Mouse (Mus musculus) midbrain, embryonic 12.5 days (tissue): ENCODE measurements around the gene Morn1. TPM values are rescaled to one million over a fixed set of nuclear protein-coding genes. Genes with fewer than 3 reads are reported as not detected.

ENCODE experiments used
- ATAC-seq: fragments of 200-750 bp; cut with Nextera tagmentation; 2 replicates; pipeline ENCODE4 v1.8.0; 2017; ENCODE audit warnings: low read depth, moderate TSS enrichment, moderate library complexity; ENCODE audit not compliant: low FRiP score
- H3K27ac ChIP-seq: fragments of 300-500 bp; sonication (generic); replicated peaks from 2 replicates; pipeline ENCODE4 v1.5.1; 2016; ENCODE audit warnings: mild to moderate bottlenecking
- H3K27me3 ChIP-seq: fragments of 300-500 bp; sonication (generic); 2 replicates; pipeline ENCODE4 v1.6.1; 2016; ENCODE audit warnings: mild to moderate bottlenecking
- H3K36me3 ChIP-seq: fragments of 300-500 bp; sonication (generic); 2 replicates; pipeline ENCODE4 v1.6.1; 2016
- H3K4me1 ChIP-seq: fragments of 300-500 bp; sonication (generic); 2 replicates; pipeline ENCODE4 v1.6.1; 2016
- H3K4me2 ChIP-seq: fragments of 300-500 bp; sonication (generic); replicated peaks from 2 replicates; pipeline ENCODE4 v1.6.1; 2016; ENCODE audit warnings: mild to moderate bottlenecking, moderate library complexity
- H3K4me3 ChIP-seq: fragments of 300-500 bp; sonication (generic); 2 replicates; pipeline ENCODE4 v1.5.1; 2016; ENCODE audit warnings: mild to moderate bottlenecking
- H3K9ac ChIP-seq: fragments of 300-500 bp; sonication (generic); replicated peaks from 2 replicates; pipeline ENCODE4 v1.6.1; 2016; ENCODE audit warnings: mild to moderate bottlenecking, moderate library complexity
- H3K9me3 ChIP-seq: fragments of 300-500 bp; sonication (generic); 2 replicates; pipeline ENCODE4 v1.6.1; 2016; ENCODE audit warnings: mild to moderate bottlenecking
- WGBS: fragments of 180-500 bp; shearing (Covaris S2); methylation state at CpG from one replicate; pipeline ENCODE4 v1.1.7; 2016; 5-methylcytosine and 5-hydroxymethylcytosine counted together
- polyA plus RNA-seq: library from polyadenylated mRNA; unstranded; fragments of >200 nt; fragmentation: Nextera tagmentation; extraction: Ambion mirVana; gene quantifications from 2 replicates; pipeline ENCODE4 v1.2.1, GENCODE M21; 2016

The Morn1 gene
- polyA plus RNA-seq, 1 experiment from 2014 or later, result 5.6 TPM

GRCm38 (mm10) chr4:155095967-155096366, 9.6 kb downstream of the Morn1 start:
- Histone ChIP-seq H3K4me3 (no peak overlapping the region), H3K9ac (no peak overlapping the region), H3K4me2 (no peak overlapping the region), H3K9me3 (no peaks in the 10 kb centered on the region), H3K4me1 (peaks cover 15% of the 10 kb centered on the region; the same call in 1 of the 2 replicates), H3K27me3 (no peaks in the 10 kb centered on the region), H3K27ac (no peak overlapping the region), H3K36me3 (0 out of 2 replicates have a peak, but pooled peaks cover 4% of the 10 kb centered on the region)
- no peak for ATAC-seq
- 89% methylated on average over 8 of the region's 8 CpGs for WGBS

DNA sequence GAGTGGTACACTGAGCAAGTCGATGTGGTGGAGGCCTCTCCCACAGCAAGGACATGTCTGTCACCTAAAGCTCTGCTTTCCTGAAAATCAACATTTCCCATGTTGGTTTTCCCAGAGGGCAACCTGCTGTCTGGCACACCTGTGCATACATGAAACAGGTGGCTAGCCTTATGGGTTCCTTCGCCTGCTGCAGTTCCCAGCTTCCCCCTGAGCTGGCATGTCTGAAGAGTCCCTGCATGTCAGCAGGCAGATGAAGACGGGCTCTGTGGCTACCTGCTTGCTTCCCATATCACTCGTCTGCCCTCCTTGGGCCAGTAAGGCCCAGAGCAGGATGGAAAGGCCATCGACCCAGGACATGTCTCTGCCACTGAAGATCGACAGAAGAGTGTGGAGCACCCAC, 11.1 kb downstream of the Morn1 start:
- Histone ChIP-seq H3K27me3 (no peaks in the 10 kb centered on the region), H3K4me2 (no peak overlapping the region), H3K9ac (no peak overlapping the region), H3K4me1 (peaks cover 17% of the 10 kb centered on the region; the same call in 1 of the 2 replicates), H3K36me3 (no peaks in the 10 kb centered on the region), H3K4me3 (no peak overlapping the region), H3K9me3 (no peaks in the 10 kb centered on the region), H3K27ac (no peak overlapping the region)
- no peak for ATAC-seq
- 85% methylated on average over 6 of the region's 6 CpGs for WGBS

- H3K9ac ChIP-seq, result no peak overlapping the region
- 92% methylated on average over 4 of the region's 4 CpGs for WGBS
- H3K4me1 ChIP-seq, result peaks cover 17% of the 10 kb centered on the region; the same call in 1 of the 2 replicates
- H3K9me3 ChIP-seq, result no peaks in the 10 kb centered on the region
- H3K27ac ChIP-seq, result no peak overlapping the region
- no peaks in the 10 kb centered on the region for H3K36me3 ChIP-seq
- no peak overlapping the region for H3K4me3 ChIP-seq
- H3K4me2 ChIP-seq, result no peak overlapping the region
- no peak for ATAC-seq
- no peaks in the 10 kb centered on the region for H3K27me3 ChIP-seq
Measured at GRCm38 (mm10) chr4:155098572-155098971, 12.2 kb downstream of the Morn1 start.

GRCm38 (mm10) chr4:155107886-155108285, 21.5 kb downstream of the Morn1 start:
- H3K27ac ChIP-seq, result no peak overlapping the region
- H3K4me3 ChIP-seq, result no peak overlapping the region
- WGBS, result 94% methylated on average over 4 of the region's 4 CpGs
- ATAC-seq, result no peak
- H3K9ac ChIP-seq, result no peak overlapping the region
- no peaks in the 10 kb centered on the region for H3K36me3 ChIP-seq
- no peak overlapping the region for H3K4me2 ChIP-seq
- no peaks in the 10 kb centered on the region for H3K27me3 ChIP-seq
- H3K4me1 ChIP-seq, result no peaks in the 10 kb centered on the region
- H3K9me3 ChIP-seq, result no peaks in the 10 kb centered on the region

- WGBS, result 92% methylated on average over 5 of the region's 5 CpGs
- Histone ChIP-seq H3K9me3 (no peaks in the 10 kb centered on the region), H3K27me3 (no peaks in the 10 kb centered on the region), H3K4me1 (no peaks in the 10 kb centered on the region), H3K27ac (no peak overlapping the region), H3K9ac (no peak overlapping the region), H3K4me2 (no peak overlapping the region), H3K4me3 (no peak overlapping the region), H3K36me3 (no peaks in the 10 kb centered on the region)
- ATAC-seq, result no peak
Measured at GRCm38 (mm10) chr4:155109471-155109870, 23.1 kb downstream of the Morn1 start.

GRCm38 (mm10) chr4:155113766-155114410, 27.5 kb downstream of the Morn1 start:
- H3K27me3 ChIP-seq, result no peaks in the 10 kb centered on the region
- no peak overlapping the region for H3K9ac ChIP-seq
- H3K27ac ChIP-seq, result no peak overlapping the region
- H3K4me3 ChIP-seq, result no peak overlapping the region
- H3K36me3 ChIP-seq, result no peaks in the 10 kb centered on the region
- H3K4me1 ChIP-seq, result peaks cover 3% of the 10 kb centered on the region; the same call in 1 of the 2 replicates
- ATAC-seq, result no peak
- no peak overlapping the region for H3K4me2 ChIP-seq
- 68% methylated on average over 8 of the region's 8 CpGs for WGBS
- H3K9me3 ChIP-seq, result no peaks in the 10 kb centered on the region

- Histone ChIP-seq H3K9me3 (no peaks in the 10 kb centered on the region), H3K4me3 (no peak overlapping the region), H3K4me1 (peaks cover 3% of the 10 kb centered on the region; the same call in 1 of the 2 replicates), H3K4me2 (no peak overlapping the region), H3K27me3 (no peaks in the 10 kb centered on the region), H3K9ac (no peak overlapping the region), H3K36me3 (no peaks in the 10 kb centered on the region), H3K27ac (no peak overlapping the region)
- no peak for ATAC-seq
- 85% methylated on average over 4 of the region's 4 CpGs for WGBS
Measured at GRCm38 (mm10) chr4:155116607-155117006, 30.2 kb downstream of the Morn1 start.

- no peaks in the 10 kb centered on the region for H3K36me3 ChIP-seq
- no peaks in the 10 kb centered on the region for H3K9me3 ChIP-seq
- H3K4me2 ChIP-seq, result no peak overlapping the region
- WGBS, result 80% methylated on average over 6 of the region's 6 CpGs
- no peak for ATAC-seq
- no peak overlapping the region for H3K9ac ChIP-seq
- H3K27ac ChIP-seq, result no peak overlapping the region
- no peaks in the 10 kb centered on the region for H3K27me3 ChIP-seq
- peaks cover 11% of the 10 kb centered on the region for H3K4me1 ChIP-seq
- no peak overlapping the region for H3K4me3 ChIP-seq
Measured at GRCm38 (mm10) chr4:155117396-155117978, 31.1 kb downstream of the Morn1 start.

GRCm38 (mm10) chr4:155118278-155118677, 31.9 kb downstream of the Morn1 start:
- Histone ChIP-seq H3K9ac (no peak overlapping the region), H3K4me2 (no peak overlapping the region), H3K4me3 (no peak overlapping the region), H3K27me3 (no peaks in the 10 kb centered on the region), H3K9me3 (no peaks in the 10 kb centered on the region), H3K36me3 (no peaks in the 10 kb centered on the region), H3K4me1 (peaks cover 18% of the 10 kb centered on the region), H3K27ac (no peak overlapping the region)
- no peak for ATAC-seq
- 74% methylated on average over 10 of the region's 10 CpGs for whole genome bisulfite sequencing

DNA sequence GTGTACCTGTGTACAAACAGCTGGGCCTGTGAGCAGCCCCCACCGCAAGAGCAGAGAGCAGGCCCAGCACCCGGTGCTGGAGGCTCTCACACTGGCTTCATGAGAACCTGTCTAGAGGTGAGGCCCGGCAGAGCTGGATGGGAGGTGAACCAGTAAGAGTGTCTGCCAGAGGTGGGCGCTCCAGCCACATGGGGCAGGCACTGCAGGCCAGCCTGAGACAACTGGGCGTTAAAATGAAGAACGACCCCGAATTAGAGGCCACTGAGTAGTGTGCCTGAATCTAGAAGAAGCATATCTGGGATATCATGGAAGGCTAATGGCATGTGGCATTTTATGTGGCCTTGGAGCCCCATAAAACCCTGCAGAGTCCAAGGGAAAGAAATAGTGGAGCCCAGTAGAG, 33.7 kb downstream of the Morn1 start:
- no peaks in the 10 kb centered on the region for H3K9me3 ChIP-seq
- WGBS, result 88% methylated on average over 7 of the region's 7 CpGs
- H3K9ac ChIP-seq, result no peak overlapping the region
- no peak overlapping the region for H3K27ac ChIP-seq
- ATAC-seq, result no peak
- no peak overlapping the region for H3K4me2 ChIP-seq
- H3K4me3 ChIP-seq, result no peak overlapping the region
- no peaks in the 10 kb centered on the region for H3K27me3 ChIP-seq
- no peaks in the 10 kb centered on the region for H3K36me3 ChIP-seq
- H3K4me1 ChIP-seq, result peaks cover 21% of the 10 kb centered on the region

- no peak overlapping the region for H3K4me3 ChIP-seq
- no peak overlapping the region for H3K4me2 ChIP-seq
- H3K27me3 ChIP-seq, result no peaks in the 10 kb centered on the region
- H3K27ac ChIP-seq, result no peak overlapping the region
- H3K36me3 ChIP-seq, result no peaks in the 10 kb centered on the region
- no peak overlapping the region for H3K9ac ChIP-seq
- 90% methylated on average over 5 of the region's 5 CpGs for WGBS
- ATAC-seq, result no peak
- H3K9me3 ChIP-seq, result no peaks in the 10 kb centered on the region
- peaks cover 21% of the 10 kb centered on the region for H3K4me1 ChIP-seq
Measured at GRCm38 (mm10) chr4:155120583-155120982, 34.2 kb downstream of the Morn1 start.

GRCm38 (mm10) chr4:155121222-155121621, 34.8 kb downstream of the Morn1 start:
- ATAC-seq, result no peak
- no peak overlapping the region for H3K9ac ChIP-seq
- no peak overlapping the region for H3K27ac ChIP-seq
- no peak overlapping the region for H3K4me2 ChIP-seq
- H3K4me1 ChIP-seq, result peaks cover 21% of the 10 kb centered on the region
- H3K36me3 ChIP-seq, result no peaks in the 10 kb centered on the region
- WGBS, result 90% methylated on average over 6 of the region's 6 CpGs
- no peak overlapping the region for H3K4me3 ChIP-seq
- H3K9me3 ChIP-seq, result no peaks in the 10 kb centered on the region
- no peaks in the 10 kb centered on the region for H3K27me3 ChIP-seq
